Mouse (Mus musculus) stomach, embryonic 16.5 days (tissue): ENCODE measurements around the gene Gm11639. TPM values are rescaled to one million over a fixed set of nuclear protein-coding genes. Genes with fewer than 3 reads are reported as not detected.
A peak's percentile ranks its signal among the peaks of the same experiment; 100 is the strongest.
"Not testable (repeated sequence)": the region's sequence is repeated elsewhere in the genome, so short reads cannot be mapped to it uniquely, and the experiment has no call there.

Experiments
- ATAC-seq: fragments of 200-750 bp; cut with Nextera tagmentation; 2 replicates; pipeline ENCODE4 v1.8.0; 2017; ENCODE audit warnings: moderate number of reproducible peaks, moderate TSS enrichment; ENCODE audit not compliant: insufficient read depth, low FRiP score
- H3K27ac ChIP-seq: fragments of 300-500 bp; sonication (generic); 2 replicates; pipeline ENCODE4 v1.5.1; 2014; ENCODE audit warnings: low read length
- H3K27me3 ChIP-seq: fragments of 300-500 bp; sonication (generic); 2 replicates; pipeline ENCODE4 v1.6.1; 2014; ENCODE audit warnings: low read length, control low read depth, mixed read lengths; ENCODE audit not compliant: control insufficient read depth, insufficient read depth
- H3K36me3 ChIP-seq: fragments of 300-500 bp; sonication (generic); 2 replicates; pipeline ENCODE4 v1.6.1; 2014; ENCODE audit warnings: low read length; ENCODE audit not compliant: control insufficient read depth, insufficient read depth
- H3K4me1 ChIP-seq: fragments of 300-500 bp; sonication (generic); 2 replicates; pipeline ENCODE4 v1.6.1; 2014; ENCODE audit warnings: low read length, control low read depth, mixed read lengths; ENCODE audit not compliant: control insufficient read depth, insufficient read depth
- H3K4me2 ChIP-seq: fragments of 300-500 bp; sonication (generic); 2 replicates; pipeline ENCODE4 v1.6.1; 2014; ENCODE audit warnings: low read depth, low read length, mixed read lengths
- H3K4me3 ChIP-seq: fragments of 300-500 bp; sonication (generic); replicated peaks from 2 replicates; pipeline ENCODE4 v1.5.1; 2014; ENCODE audit warnings: mild to moderate bottlenecking, low read length
- H3K9ac ChIP-seq: fragments of 300-500 bp; sonication (generic); 2 replicates; pipeline ENCODE4 v1.6.1; 2014; ENCODE audit warnings: low read length
- H3K9me3 ChIP-seq: fragments of 300-500 bp; sonication (generic); replicated peaks from 2 replicates; pipeline ENCODE4 v1.6.1; 2016; ENCODE audit warnings: low read length, control low read depth; ENCODE audit not compliant: control insufficient read depth
- WGBS: fragments of 180-500 bp; shearing (Covaris S2); extraction: QIAGEN DNeasy Blood & Tissue Kit; methylation state at CpG from one replicate; pipeline ENCODE4 v1.1.7; 2014; 5-methylcytosine and 5-hydroxymethylcytosine counted together
- polyA plus RNA-seq: library from polyadenylated mRNA; unstranded; fragments of >200 nt; fragmentation: Nextera tagmentation; extraction: Ambion mirVana; gene quantifications from 2 replicates; pipeline ENCODE4 v1.2.1, GENCODE M21; 2015

The Gm11639 gene
- polyA plus RNA-seq, 1 experiment from 2014 or later: 0.01 TPM

GRCm38 (mm10) chr11:105112448-105112847, 426.9 kb downstream of the Gm11639 start:
- not testable (repeated sequence) for ATAC-seq, H3K9ac ChIP-seq, H3K27ac ChIP-seq, H3K4me3 ChIP-seq, H3K4me1 ChIP-seq, H3K27me3 ChIP-seq, H3K9me3 ChIP-seq, H3K4me2 ChIP-seq, H3K36me3 ChIP-seq
- WGBS: 72% methylated on average over 22 of the region's 22 CpGs

- H3K27me3 ChIP-seq: no peaks in the 10 kb centered on the region
- ATAC-seq: no peak
- H3K9me3 ChIP-seq: no peaks in the 10 kb centered on the region
- no peaks in the 10 kb centered on the region for H3K36me3 ChIP-seq
- WGBS: 81% methylated on average over 7 of the region's 7 CpGs
- no peak overlapping the region for H3K4me2 ChIP-seq
- no peak overlapping the region for H3K4me3 ChIP-seq
- H3K27ac ChIP-seq: no peak overlapping the region
- no peaks in the 10 kb centered on the region for H3K4me1 ChIP-seq
- H3K9ac ChIP-seq: no peak overlapping the region
These were observed 432.3 kb downstream of the Gm11639 start for GRCm38 (mm10) chr11:105117814-105118213.

GRCm38 (mm10) chr11:105120551-105121061, 435.1 kb downstream of the Gm11639 start:
- no peak overlapping the region for H3K4me3 ChIP-seq
- no peaks in the 10 kb centered on the region for H3K36me3 ChIP-seq
- H3K4me2 ChIP-seq: no peak overlapping the region
- no peaks in the 10 kb centered on the region for H3K4me1 ChIP-seq
- no peaks in the 10 kb centered on the region for H3K27me3 ChIP-seq
- no peak overlapping the region for H3K27ac ChIP-seq
- H3K9me3 ChIP-seq: peaks cover 3% of the 10 kb centered on the region; the same call in 1 of the 2 replicates
- WGBS: 36% methylated on average over 4 of the region's 4 CpGs
- H3K9ac ChIP-seq: no peak overlapping the region
- ATAC-seq: no peak

GRCm38 (mm10) chr11:105121792-105122191, 436.3 kb downstream of the Gm11639 start:
- H3K27ac ChIP-seq, H3K27me3 ChIP-seq, H3K4me1 ChIP-seq, H3K9ac ChIP-seq, H3K4me3 ChIP-seq, H3K4me2 ChIP-seq, H3K9me3 ChIP-seq, H3K36me3 ChIP-seq, ATAC-seq: not testable (repeated sequence)
- WGBS: 79% methylated on average over 5 of the region's 5 CpGs

GRCm38 (mm10) chr11:105123986-105124385, 438.5 kb downstream of the Gm11639 start:
- H3K27me3 ChIP-seq: no peaks in the 10 kb centered on the region
- no peak overlapping the region for H3K4me3 ChIP-seq
- peaks cover 3% of the 10 kb centered on the region; the same call in 1 of the 2 replicates for H3K9me3 ChIP-seq
- no peak overlapping the region for H3K27ac ChIP-seq
- no peak overlapping the region for H3K4me2 ChIP-seq
- 3% methylated on average over 9 of the region's 9 CpGs for WGBS
- H3K36me3 ChIP-seq: no peaks in the 10 kb centered on the region
- ATAC-seq: 0 out of 2 replicates have a peak, but pooled peaks have one; percentile 14
- H3K4me1 ChIP-seq: peaks cover 9% of the 10 kb centered on the region
- H3K9ac ChIP-seq: no peak overlapping the region

- H3K9me3 ChIP-seq: peaks cover 3% of the 10 kb centered on the region; the same call in 1 of the 2 replicates
- H3K9ac ChIP-seq: peak within 1 kb of the TSS; percentile 81
- peak within 1 kb of the TSS; percentile 98 for H3K4me2 ChIP-seq
- peak within 1 kb of the TSS; percentile 96 for H3K4me3 ChIP-seq
- H3K36me3 ChIP-seq: no peaks in the 10 kb centered on the region
- H3K4me1 ChIP-seq: peaks cover 9% of the 10 kb centered on the region
- peak within 1 kb of the TSS; percentile 77 for H3K27ac ChIP-seq
- H3K27me3 ChIP-seq: no peaks in the 10 kb centered on the region
- 1% methylated on average over 35 of the region's 38 CpGs for WGBS
- ATAC-seq: peak; percentile 91
These were observed 440.4 kb downstream of the Gm11639 start, which contains the start of gene Mettl2 for GRCm38 (mm10) chr11:105125735-105126519. Gene Mettl2, plus strand, starts transcription at chr11:105126425.

- WGBS: under 1% methylated on average over 49 of the region's 49 CpGs
- peak; percentile 34 for ATAC-seq
- Histone ChIP-seq H3K27me3 (no peaks in the 10 kb centered on the region), H3K9ac (peak overlapping the region; percentile 81), H3K9me3 (peaks cover 3% of the 10 kb centered on the region; the same call in 1 of the 2 replicates), H3K4me2 (peak overlapping the region; percentile 98), H3K4me1 (peaks cover 9% of the 10 kb centered on the region), H3K36me3 (no peaks in the 10 kb centered on the region), H3K27ac (no peak overlapping the region), H3K4me3 (peak overlapping the region; percentile 96)
These were observed 441.1 kb downstream of the Gm11639 start for GRCm38 (mm10) chr11:105126520-105127029.

- no peak overlapping the region for H3K9ac ChIP-seq
- no peaks in the 10 kb centered on the region for H3K9me3 ChIP-seq
- H3K4me1 ChIP-seq: no peaks in the 10 kb centered on the region
- ATAC-seq: no peak
- WGBS: 80% methylated on average over 7 of the region's 7 CpGs
- H3K36me3 ChIP-seq: peaks cover 12% of the 10 kb centered on the region
- H3K27ac ChIP-seq: no peak overlapping the region
- no peak overlapping the region for H3K4me2 ChIP-seq
- H3K4me3 ChIP-seq: no peak overlapping the region
- H3K27me3 ChIP-seq: no peaks in the 10 kb centered on the region
These were observed 450.2 kb downstream of the Gm11639 start for GRCm38 (mm10) chr11:105135692-105136091.

GRCm38 (mm10) chr11:105137255-105137654, 451.7 kb downstream of the Gm11639 start:
- not testable (repeated sequence) for H3K4me2 ChIP-seq, H3K4me1 ChIP-seq, H3K9ac ChIP-seq, H3K4me3 ChIP-seq, H3K27ac ChIP-seq, ATAC-seq, H3K27me3 ChIP-seq, H3K9me3 ChIP-seq
- WGBS: 92% methylated on average over 2 of the region's 2 CpGs
- H3K36me3 ChIP-seq: peaks cover 13% of the 10 kb centered on the region
